Mouse (Mus musculus) forebrain, embryonic 16.5 days (tissue): ENCODE data around the gene Dpep1. TPM values are rescaled to one million over a fixed set of nuclear protein-coding genes. Genes with fewer than 3 reads are reported as not detected.
A peak's percentile ranks its signal among the peaks of the same experiment; 100 is the strongest.
"Not testable (repeated sequence)": the region's sequence is repeated elsewhere in the genome, so short reads cannot be mapped to it uniquely, and the experiment has no call there.

ENCODE experiments used
- ATAC-seq: fragments of 200-750 bp; cut with Nextera tagmentation; 2 replicates; pipeline ENCODE4 v1.8.0; 2017; ENCODE audit warnings: mild to moderate bottlenecking, moderate library complexity
- H3K27ac ChIP-seq: fragments of 300-500 bp; sonication (generic); 2 replicates; pipeline ENCODE4 v1.5.1; 2014; ENCODE audit warnings: low read length, control low read depth
- H3K27me3 ChIP-seq: fragments of 300-500 bp; sonication (generic); replicated peaks from 2 replicates; pipeline ENCODE4 v1.6.1; 2014; ENCODE audit warnings: low read length; ENCODE audit not compliant: control insufficient read depth, insufficient read depth
- H3K36me3 ChIP-seq: fragments of 300-500 bp; sonication (generic); 2 replicates; pipeline ENCODE4 v1.6.1; 2014; ENCODE audit not compliant: control insufficient read depth, insufficient read depth
- H3K4me1 ChIP-seq: fragments of 300-500 bp; sonication (generic); replicated peaks from 2 replicates; pipeline ENCODE4 v1.6.1; 2014; ENCODE audit warnings: low read length; ENCODE audit not compliant: control insufficient read depth, insufficient read depth
- H3K4me2 ChIP-seq: fragments of 300-500 bp; sonication (generic); 2 replicates; pipeline ENCODE4 v1.6.1; 2014; ENCODE audit warnings: mild to moderate bottlenecking, low read length, control low read depth
- H3K4me3 ChIP-seq: fragments of 300-500 bp; sonication (generic); replicated peaks from 2 replicates; pipeline ENCODE4 v1.5.1; 2014; ENCODE audit warnings: mild to moderate bottlenecking, low read length, control low read depth
- H3K9ac ChIP-seq: fragments of 300-500 bp; sonication (generic); replicated peaks from 2 replicates; pipeline ENCODE4 v1.6.1; 2014; ENCODE audit warnings: low read depth, low read length, control low read depth
- H3K9me3 ChIP-seq: fragments of 300-500 bp; sonication (generic); 2 replicates; pipeline ENCODE4 v1.6.1; 2016; ENCODE audit warnings: low read length; ENCODE audit not compliant: control insufficient read depth
- WGBS: fragments of 180-500 bp; shearing (Covaris S2); extraction: QIAGEN DNeasy Blood & Tissue Kit; methylation state at CpG from one replicate; pipeline ENCODE4 v1.1.7; 2014; 5-methylcytosine and 5-hydroxymethylcytosine counted together
- polyA plus RNA-seq: library from polyadenylated mRNA; unstranded; fragments of >200 nt; fragmentation: Nextera tagmentation; extraction: Ambion mirVana; gene quantifications from 2 replicates; pipeline ENCODE4 v1.2.1, GENCODE M21; 2015

The Dpep1 gene
- polyA plus RNA-seq, 1 experiment from 2014 or later = 0.18 TPM

DNA sequence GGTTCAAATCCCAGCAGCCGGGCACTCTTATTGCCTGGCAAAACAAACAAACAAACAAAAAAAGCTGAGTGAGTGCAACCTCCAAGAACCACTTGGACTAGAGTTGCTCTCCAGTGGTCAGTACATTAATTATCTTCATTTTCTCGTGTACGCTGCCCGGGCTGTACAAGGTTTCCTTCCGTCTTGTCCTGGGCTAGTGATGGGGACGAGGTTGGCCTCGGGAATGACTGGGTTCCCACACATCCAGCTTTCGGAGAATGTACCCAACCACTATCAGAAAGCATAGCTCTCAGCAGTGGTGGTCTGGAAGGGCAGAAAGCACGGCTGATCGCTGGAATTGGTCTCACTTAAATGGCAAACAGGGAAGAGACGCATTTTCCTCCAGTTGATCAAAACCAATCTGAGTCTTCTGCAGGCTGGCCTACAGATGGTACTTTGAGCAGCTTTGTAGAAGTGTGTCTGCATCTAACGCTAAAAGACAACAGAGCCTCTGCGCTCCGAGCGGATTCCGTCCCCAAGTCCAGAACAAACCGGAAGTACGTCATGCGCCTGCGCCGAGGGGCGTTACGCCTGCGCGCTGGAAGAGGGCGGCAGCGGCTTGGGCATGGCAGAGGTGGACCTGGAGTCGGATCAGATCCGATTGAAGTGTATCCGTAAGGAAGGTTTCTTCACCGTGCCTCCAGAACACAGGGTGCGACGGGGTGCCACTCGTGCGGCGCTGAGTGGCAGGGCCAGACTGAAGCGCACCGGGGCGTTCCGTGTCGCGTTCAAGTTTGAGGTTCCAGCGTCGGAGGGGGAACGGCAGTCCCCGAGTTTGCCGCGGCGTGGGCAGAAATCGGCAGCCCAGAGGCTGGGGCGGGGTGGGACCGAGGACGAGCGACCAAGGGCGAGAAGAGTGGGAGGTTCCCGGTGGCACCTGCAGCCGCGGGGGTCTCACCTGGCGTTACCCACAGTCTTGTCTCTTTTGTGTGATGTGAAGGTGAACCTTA, 38.5 kb downstream of the Dpep1 start, which contains the start of gene Cdk10:
Gene Cdk10, plus strand, starts transcription at position 565 of the 989 bp plus-strand sequence.
- Histone ChIP-seq H3K27me3 (peaks cover 2% of the 10 kb centered on the region; the same call in 1 of the 2 replicates), H3K36me3 (peaks cover 6% of the 10 kb centered on the region), H3K9ac (peak within 1 kb of the TSS; percentile 88), H3K4me1 (peaks cover 13% of the 10 kb centered on the region), H3K4me2 (peak within 1 kb of the TSS; percentile 85), H3K4me3 (peak within 1 kb of the TSS; percentile 79), H3K27ac (peak within 1 kb of the TSS; percentile 82), H3K9me3 (no peaks in the 10 kb centered on the region)
- peak; percentile 94 for ATAC-seq
- WGBS = 3% methylated on average over 59 of the region's 59 CpGs

DNA sequence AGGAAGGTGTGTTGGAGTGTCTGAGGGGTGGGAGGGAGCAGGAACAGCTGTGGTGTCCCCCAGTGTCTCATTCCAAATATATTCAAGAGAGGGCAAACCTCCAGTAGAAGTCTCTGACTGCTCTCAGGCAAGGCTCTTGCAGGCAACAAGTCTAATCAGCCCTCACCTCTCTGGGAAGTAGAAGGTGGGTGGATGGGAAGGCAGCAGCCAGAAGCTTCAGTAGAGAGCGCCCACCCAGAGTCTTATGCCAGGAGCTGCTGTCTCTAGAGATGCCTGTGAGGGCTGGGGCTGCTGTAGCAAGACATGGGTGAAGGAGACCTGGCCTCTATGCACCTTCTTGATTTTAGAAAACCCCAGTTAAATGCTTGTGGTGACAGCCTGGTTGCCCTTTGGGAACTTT, 42.4 kb downstream of the Dpep1 start:
- H3K27ac ChIP-seq = no peak overlapping the region
- WGBS = 100% methylated on average over 1 of the region's 1 CpGs

DNA sequence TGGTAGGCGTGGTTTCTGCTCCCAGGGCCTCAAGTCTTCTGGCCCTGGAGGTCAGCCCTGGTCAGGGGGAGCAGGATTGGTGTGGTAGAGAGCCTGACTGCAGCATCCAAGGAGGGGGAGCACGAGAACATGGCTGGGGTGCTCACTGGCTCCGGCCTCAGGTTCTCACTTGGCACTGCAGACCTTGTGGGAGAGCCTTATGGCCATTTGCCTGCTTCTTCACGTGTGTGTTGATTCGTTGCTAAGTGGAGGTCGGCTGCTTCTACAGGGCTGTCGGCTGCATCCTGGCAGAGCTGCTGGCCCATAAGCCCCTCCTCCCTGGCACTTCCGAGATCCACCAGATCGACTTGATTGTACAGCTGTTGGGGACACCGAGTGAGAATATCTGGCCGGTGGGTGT, 44.3 kb downstream of the Dpep1 start:
- H3K36me3 ChIP-seq, ATAC-seq, H3K9ac ChIP-seq, H3K27ac ChIP-seq, H3K4me3 ChIP-seq, H3K9me3 ChIP-seq, H3K4me2 ChIP-seq: not testable (repeated sequence)
- Histone ChIP-seq H3K27me3 (peaks cover 10% of the 10 kb centered on the region; the same call in 1 of the 2 replicates), H3K4me1 (peaks cover 12% of the 10 kb centered on the region)
- 85% methylated on average over 9 of the region's 11 CpGs for WGBS

More for the DNA sequence above, 42.4 kb downstream of the Dpep1 start:
- ATAC-seq = no peak
- Histone ChIP-seq H3K9me3 (no peaks in the 10 kb centered on the region), H3K27me3 (no peaks in the 10 kb centered on the region), H3K36me3 (peaks cover 6% of the 10 kb centered on the region), H3K4me2 (no peak overlapping the region), H3K4me1 (peaks cover 13% of the 10 kb centered on the region), H3K4me3 (no peak overlapping the region), H3K9ac (no peak overlapping the region)

DNA sequence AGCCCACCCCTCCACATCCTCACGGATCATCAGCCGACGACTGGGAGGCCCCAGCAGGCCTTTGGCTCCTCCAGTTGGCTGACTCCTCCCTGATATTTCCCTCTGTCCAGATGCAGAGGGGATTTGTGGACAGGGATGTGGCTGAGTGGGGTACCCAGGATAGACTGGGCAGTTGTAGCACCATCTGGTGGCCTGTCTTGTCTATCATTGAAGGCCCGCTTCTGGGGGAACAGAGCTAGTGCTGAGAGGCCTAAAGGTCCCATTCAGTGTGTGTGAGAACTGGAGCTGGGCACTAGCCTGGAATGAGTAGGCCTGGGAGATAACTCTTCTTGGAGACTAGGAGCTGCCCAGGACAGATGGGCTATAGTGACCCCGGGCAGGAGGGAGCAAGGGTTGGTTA, 45.7 kb downstream of the Dpep1 start:
- Histone ChIP-seq H3K4me3 (no peak overlapping the region), H3K27me3 (peaks cover 16% of the 10 kb centered on the region; the same call in 1 of the 2 replicates), H3K4me2 (no peak overlapping the region), H3K27ac (no peak overlapping the region), H3K36me3 (peaks cover 6% of the 10 kb centered on the region), H3K9ac (no peak overlapping the region), H3K9me3 (no peaks in the 10 kb centered on the region), H3K4me1 (peaks cover 17% of the 10 kb centered on the region)
- WGBS = 60% methylated on average over 5 of the region's 5 CpGs
- ATAC-seq = no peak

DNA sequence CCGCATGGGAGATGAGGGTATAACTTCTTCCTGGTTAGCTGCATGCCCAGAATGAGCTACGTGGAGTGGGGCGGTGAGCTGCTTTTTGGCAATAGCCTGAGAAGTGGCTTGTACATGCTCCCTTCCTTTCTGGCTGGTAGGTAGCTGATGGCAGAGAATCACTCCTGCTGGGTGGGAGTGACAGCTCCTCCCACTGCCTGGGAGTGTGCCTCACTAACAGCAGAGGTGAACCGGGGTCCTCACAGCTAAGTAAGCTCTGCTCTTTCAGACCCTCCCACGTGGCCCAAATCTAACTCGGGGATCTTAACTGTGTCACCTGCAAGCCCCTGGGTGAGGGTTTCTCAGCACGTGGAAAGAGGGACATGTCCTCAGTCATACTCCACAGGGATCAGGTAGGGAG, 46.5 kb downstream of the Dpep1 start:
- Histone ChIP-seq H3K36me3 (peaks cover 4% of the 10 kb centered on the region), H3K9ac (no peak overlapping the region), H3K27ac (no peak overlapping the region), H3K4me3 (no peak overlapping the region), H3K9me3 (no peaks in the 10 kb centered on the region), H3K27me3 (peaks cover 20% of the 10 kb centered on the region; the same call in 1 of the 2 replicates), H3K4me1 (peaks cover 17% of the 10 kb centered on the region), H3K4me2 (no peak overlapping the region)
- 47% methylated on average over 7 of the region's 7 CpGs for WGBS
- no peak for ATAC-seq

DNA sequence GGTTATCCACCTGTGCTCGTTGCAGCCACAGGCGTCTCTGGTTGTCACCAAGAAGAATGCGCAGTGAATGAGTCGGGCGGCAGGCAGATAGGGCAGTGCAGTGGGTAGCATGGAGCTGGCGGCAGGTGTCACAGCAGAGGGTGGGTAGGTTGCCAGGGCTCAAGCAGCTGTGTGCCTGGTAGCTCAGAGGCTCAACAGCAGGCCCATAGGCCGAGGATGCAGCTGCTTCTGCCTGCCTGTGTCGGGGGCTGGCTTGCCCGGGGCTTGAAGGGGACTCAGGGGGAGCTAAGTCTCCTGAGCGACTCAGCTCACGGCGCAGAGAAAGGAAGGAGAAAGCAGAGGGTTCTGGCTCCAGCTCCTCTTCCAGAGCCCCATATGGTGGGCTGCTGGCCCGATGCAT, 47.3 kb downstream of the Dpep1 start:
- Histone ChIP-seq H3K9ac (no peak overlapping the region), H3K36me3 (peaks cover 4% of the 10 kb centered on the region), H3K4me3 (no peak overlapping the region), H3K4me1 (peaks cover 17% of the 10 kb centered on the region), H3K4me2 (no peak overlapping the region), H3K9me3 (no peaks in the 10 kb centered on the region), H3K27me3 (peaks cover 20% of the 10 kb centered on the region; the same call in 1 of the 2 replicates), H3K27ac (no peak overlapping the region)
- no peak for ATAC-seq
- WGBS = 61% methylated on average over 13 of the region's 13 CpGs

DNA sequence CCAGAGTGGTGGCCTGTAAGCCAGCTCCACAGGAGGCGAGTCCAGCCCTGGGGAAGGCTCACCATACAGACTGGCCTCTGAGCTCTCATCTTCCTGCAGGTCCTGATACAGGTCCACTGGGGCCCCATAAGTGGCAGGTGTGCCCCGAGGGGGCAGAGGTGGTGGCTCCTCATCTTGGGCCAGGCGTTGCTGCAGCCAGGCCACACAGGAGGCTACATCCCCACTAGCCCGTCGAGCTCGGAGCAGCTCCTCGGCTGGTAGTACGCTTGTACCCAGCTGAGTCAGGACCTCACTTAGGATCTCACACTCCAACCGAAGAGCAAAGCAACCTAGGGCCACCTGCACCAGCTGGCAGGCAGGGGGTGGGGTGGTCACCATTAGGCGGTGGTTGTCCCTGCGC, 47.7 kb downstream of the Dpep1 start:
- H3K36me3 ChIP-seq = peaks cover 4% of the 10 kb centered on the region

DNA sequence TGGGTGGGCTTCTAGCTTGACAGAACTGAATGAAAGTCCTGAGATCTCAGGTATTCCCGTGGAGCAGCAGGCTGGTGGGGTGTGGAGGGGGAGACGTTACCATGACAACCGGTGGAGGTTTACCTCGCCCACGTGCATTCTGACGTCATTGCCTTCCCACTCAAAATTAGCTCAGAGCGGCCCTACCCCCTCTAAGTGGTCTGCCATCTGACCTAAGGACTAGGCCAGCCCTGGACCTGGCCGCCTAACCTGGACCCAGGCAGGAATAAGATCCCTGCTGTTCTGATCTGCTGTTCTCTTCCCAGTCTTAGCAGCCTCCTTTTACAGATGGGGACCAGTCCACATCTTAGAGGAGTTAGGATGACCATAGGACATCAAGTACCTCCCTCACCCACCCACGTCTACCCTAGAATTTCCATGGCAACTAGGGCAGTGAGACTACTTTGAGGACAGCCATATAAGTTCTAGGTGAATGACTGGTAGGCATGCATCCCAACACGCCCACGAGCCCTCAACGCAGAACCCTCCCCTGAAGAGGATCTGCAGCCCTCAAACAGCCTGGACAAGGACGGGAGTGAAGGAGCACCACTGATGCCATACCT, 49.0 kb downstream of the Dpep1 start:
- Histone ChIP-seq H3K4me1 (peaks cover 17% of the 10 kb centered on the region), H3K36me3 (no peaks in the 10 kb centered on the region), H3K27me3 (peaks cover 20% of the 10 kb centered on the region; the same call in 1 of the 2 replicates), H3K9ac (peak overlapping the region; percentile 61), H3K27ac (no peak overlapping the region), H3K9me3 (no peaks in the 10 kb centered on the region), H3K4me2 (peak overlapping the region; percentile 73), H3K4me3 (peak overlapping the region; percentile 44)
- WGBS = 32% methylated on average over 13 of the region's 13 CpGs
- ATAC-seq = 0 out of 2 replicates have a peak, but pooled peaks have one; percentile 28

More for the DNA sequence above, 47.7 kb downstream of the Dpep1 start:
- no peak for ATAC-seq
- Histone ChIP-seq H3K4me1 (peaks cover 17% of the 10 kb centered on the region), H3K4me2 (no peak overlapping the region), H3K9ac (no peak overlapping the region), H3K27me3 (peaks cover 20% of the 10 kb centered on the region; the same call in 1 of the 2 replicates), H3K27ac (no peak overlapping the region), H3K4me3 (no peak overlapping the region), H3K9me3 (no peaks in the 10 kb centered on the region)
- WGBS = 78% methylated on average over 11 of the region's 11 CpGs
